Mouse (Mus musculus) G1E (cell line): Measurements from ENCODE around the gene Dkkl1. TPM values are rescaled to one million over a fixed set of nuclear protein-coding genes. Genes with fewer than 3 reads are reported as not detected.
"Not testable (repeated sequence)": the region's sequence is repeated elsewhere in the genome, so short reads cannot be mapped to it uniquely, and the experiment has no call there.

Source experiments
- ATAC-seq: 2 replicates; pipeline ENCODE4 v1.8.0; 2016; ENCODE audit warnings: mild to moderate bottlenecking; ENCODE audit not compliant: insufficient number of reproducible peaks, poor library complexity, low FRiP score, severe bottlenecking; ENCODE audit errors: extremely low read depth
- DNase-seq: peaks from one replicate; pipeline ENCODE4 v3.0.0; 2012; ENCODE audit warnings: low spot score
- H3K27me3 ChIP-seq: 2 replicates; pipeline ENCODE4 v1.6.1; 2012; ENCODE audit warnings: mild to moderate bottlenecking, low read length, inconsistent platforms; ENCODE audit not compliant: insufficient read depth
- H3K36me3 ChIP-seq: replicated peaks from 2 replicates; pipeline ENCODE3; 2012; ENCODE audit warnings: mild to moderate bottlenecking, inconsistent platforms
- H3K4me1 ChIP-seq: 2 replicates; pipeline ENCODE4 v1.6.1; 2012; ENCODE audit warnings: low read depth, low read length, inconsistent platforms, mixed read lengths; ENCODE audit not compliant: insufficient read depth
- H3K4me3 ChIP-seq: 2 replicates; pipeline ENCODE4 v1.5.1; 2012; ENCODE audit warnings: low read depth, mild to moderate bottlenecking, inconsistent platforms, low read length, moderate library complexity, mixed read lengths
- H3K9me3 ChIP-seq: replicated peaks from 2 replicates; pipeline ENCODE4 v1.6.1; 2012; ENCODE audit warnings: inconsistent platforms
- CTCF ChIP-seq: IDR thresholded peaks from 2 replicates; pipeline ENCODE4 v1.5.1; 2012; ENCODE audit warnings: low read depth, low read length, inconsistent platforms, mixed read lengths
- GATA1 ChIP-seq: IDR thresholded peaks from 2 replicates; pipeline ENCODE4 v1.6.1; 2012; ENCODE audit warnings: borderline replicate concordance, low read length, inconsistent platforms, mixed read lengths
- GATA2 ChIP-seq: IDR thresholded peaks from 2 replicates; pipeline ENCODE4 v1.6.1; 2012; ENCODE audit warnings: low read depth, low read length, inconsistent platforms, borderline replicate concordance
- POLR2AphosphoS5 ChIP-seq: IDR thresholded peaks from 2 replicates; pipeline ENCODE4 v1.6.1; 2012; ENCODE audit warnings: low read depth, low read length, inconsistent platforms; ENCODE audit not compliant: insufficient replicate concordance
- TAL1 ChIP-seq: conservative IDR thresholded peaks from 2 replicates; pipeline ENCODE4 v1.6.1; 2012; ENCODE audit warnings: low read depth, low read length, inconsistent platforms, mixed read lengths
- polyA plus RNA-seq: library from polyadenylated mRNA; stranded (reverse); fragments of >175 nt; gene quantifications from 2 replicates; pipeline ENCODE4 v1.2.3, GENCODE M21; 2012
- total RNA-seq, 2 experiments: library from RNA; stranded (forward) in 1 of 2; stranded (reverse) in 1 of 2; fragments of 200-1000 nt in 1 of 2; fragments of >200 nt in 1 of 2; fragmentation: Nextera tagmentation in 1 of 2; gene quantifications; 2 replicates each; pipeline ENCODE4 v1.2.3; 2014 to 2017

The Dkkl1 gene
- total RNA-seq (2014; fragmentation: Nextera tagmentation) (not detected in 2 replicates), total RNA-seq (2017) (0.11 TPM in 1 of 2 replicates, not detected in the other), polyA plus RNA-seq (not detected in 2 replicates)

- Histone ChIP-seq H3K4me3 (peak within 1 kb of the TSS; percentile 34; the same call in 1 of the 2 replicates), H3K27me3 (peaks cover 50% of the 10 kb centered on the region), H3K36me3 (no peaks in the 10 kb centered on the region), H3K4me1 (peaks cover 11% of the 10 kb centered on the region), H3K9me3 (no peaks in the 10 kb centered on the region)
- TF ChIP-seq TAL1 (no peak), POLR2AphosphoS5 (no peak), CTCF (no peak)
- DNase-seq (no peak), ATAC-seq (no peak)
These were observed at the start of gene Dkkl1 for GRCm38 (mm10) chr7:45211851-45212251. Gene Dkkl1, minus strand, starts transcription at chr7:45212147.

- Histone ChIP-seq H3K4me3 (no peak overlapping the region), H3K9me3 (no peaks in the 10 kb centered on the region), H3K36me3 (no peaks in the 10 kb centered on the region), H3K27me3 (peaks cover 47% of the 10 kb centered on the region), H3K4me1 (no peaks in the 10 kb centered on the region)
- TF ChIP-seq POLR2AphosphoS5: no peak
- no peak for TF ChIP-seq GATA1
- TF ChIP-seq GATA2: no peak
- TF ChIP-seq TAL1: no peak
- TF ChIP-seq CTCF: no peak
- DNase-seq (no peak), ATAC-seq (no peak)
These were observed 47.3 kb upstream of the Dkkl1 start for GRCm38 (mm10) chr7:45259281-45259680.

- no peak for TF ChIP-seq POLR2AphosphoS5
- no peak for TF ChIP-seq CTCF
- TF ChIP-seq TAL1: no peak
- TF ChIP-seq GATA1: no peak
- no peak for TF ChIP-seq GATA2
- Histone ChIP-seq H3K9me3 (no peaks in the 10 kb centered on the region), H3K36me3 (no peaks in the 10 kb centered on the region), H3K4me3 (no peak overlapping the region), H3K27me3 (peaks cover 39% of the 10 kb centered on the region), H3K4me1 (no peaks in the 10 kb centered on the region)
- ATAC-seq (no peak), DNase-seq (no peak)
These were observed 45.3 kb upstream of the Dkkl1 start for GRCm38 (mm10) chr7:45257063-45257840.

- peaks cover 33% of the 10 kb centered on the region for H3K27me3 ChIP-seq
- not testable (repeated sequence) for H3K36me3 ChIP-seq, H3K4me3 ChIP-seq, H3K9me3 ChIP-seq, ATAC-seq, DNase-seq, H3K4me1 ChIP-seq
These were observed 43.9 kb upstream of the Dkkl1 start for GRCm38 (mm10) chr7:45255822-45256221.

GRCm38 (mm10) chr7:45253806-45254205, 41.9 kb upstream of the Dkkl1 start:
- no peaks in the 10 kb centered on the region for H3K4me1 ChIP-seq
- H3K36me3 ChIP-seq: no peaks in the 10 kb centered on the region
- ATAC-seq (no peak), DNase-seq (no peak)
- H3K4me3 ChIP-seq: no peak overlapping the region
- no peaks in the 10 kb centered on the region for H3K9me3 ChIP-seq
- TF ChIP-seq GATA2 (no peak), CTCF (no peak), GATA1 (no peak), POLR2AphosphoS5 (no peak), TAL1 (no peak)
- H3K27me3 ChIP-seq: peaks cover 21% of the 10 kb centered on the region

GRCm38 (mm10) chr7:45247666-45248065, 35.7 kb upstream of the Dkkl1 start:
- no peaks in the 10 kb centered on the region for H3K4me1 ChIP-seq

More at GRCm38 (mm10) chr7:45247666-45248065, 35.7 kb upstream of the Dkkl1 start:
- ATAC-seq (no peak), DNase-seq (no peak)
- Histone ChIP-seq H3K9me3 (no peaks in the 10 kb centered on the region), H3K36me3 (no peaks in the 10 kb centered on the region), H3K4me3 (no peak overlapping the region), H3K27me3 (peaks cover 13% of the 10 kb centered on the region)
- no peak for TF ChIP-seq CTCF
- no peak for TF ChIP-seq POLR2AphosphoS5
- no peak for TF ChIP-seq TAL1
- no peak for TF ChIP-seq GATA1
- TF ChIP-seq GATA2: no peak
